Mouse (Mus musculus): Measurements from ENCODE around the gene Dtx1. TPM values are rescaled to one million over a fixed set of nuclear protein-coding genes. Genes with fewer than 3 reads are reported as not detected.

Gene Dtx1
- 10 to 100 TPM; 67.2 to 78.5 TPM for total RNA-seq (2021)

GRCm38 (mm10) chr5:120711827-120712226 is at the start of gene Dtx1:
Gene Dtx1 (minus strand): TSS chr5:120711927.
- no peak for DNase-seq (ENCODE audit: extremely low spot score in 1 of 2, low spot score in 1 of 2)

- no peak for DNase-seq (ENCODE audit: extremely low spot score in 1 of 2, low spot score in 1 of 2)
Observed at GRCm38 (mm10) chr5:120754215-120754614, 42.5 kb upstream of the Dtx1 start.

GRCm38 (mm10) chr5:120752786-120753185 is 41.1 kb upstream of the Dtx1 start:
- DNase-seq (ENCODE audit: extremely low spot score in 1 of 2, low spot score in 1 of 2), result no peak

- DNase-seq (ENCODE audit: extremely low spot score in 1 of 2, low spot score in 1 of 2), result no peak
Observed at GRCm38 (mm10) chr5:120751206-120751605, 39.5 kb upstream of the Dtx1 start.

GRCm38 (mm10) chr5:120749688-120750087 is 38.0 kb upstream of the Dtx1 start, which contains the start of gene Oas2:
Gene Oas2 (minus strand): TSS chr5:120749853.
- no peak for DNase-seq (ENCODE audit: extremely low spot score in 1 of 2, low spot score in 1 of 2)

GRCm38 (mm10) chr5:120746451-120746850 is 34.7 kb upstream of the Dtx1 start:
- DNase-seq (ENCODE audit: extremely low spot score in 1 of 2, low spot score in 1 of 2), result peak; percentile 37 to 74

GRCm38 (mm10) chr5:120742125-120742524 is 30.4 kb upstream of the Dtx1 start:
- peak in 1 of 2 experiments; percentile 32 for DNase-seq (ENCODE audit: extremely low spot score in 1 of 2, low spot score in 1 of 2)

- no peak for DNase-seq (ENCODE audit: extremely low spot score in 1 of 2, low spot score in 1 of 2)
Observed at GRCm38 (mm10) chr5:120734380-120734990, 22.8 kb upstream of the Dtx1 start.

- DNase-seq (ENCODE audit: extremely low spot score in 1 of 2, low spot score in 1 of 2), result no peak
Observed at GRCm38 (mm10) chr5:120733696-120734095, 22.0 kb upstream of the Dtx1 start.

- DNase-seq (ENCODE audit: extremely low spot score in 1 of 2, low spot score in 1 of 2), result no peak
Observed at GRCm38 (mm10) chr5:120732740-120733139, 21.0 kb upstream of the Dtx1 start.

GRCm38 (mm10) chr5:120729319-120729718 is 17.6 kb upstream of the Dtx1 start:
- peak in 1 of 2 experiments; percentile 66 for DNase-seq (ENCODE audit: extremely low spot score in 1 of 2, low spot score in 1 of 2)

GRCm38 (mm10) chr5:120725811-120726455 is 14.2 kb upstream of the Dtx1 start:
- DNase-seq (ENCODE audit: extremely low spot score in 1 of 2, low spot score in 1 of 2), result no peak

GRCm38 (mm10) chr5:120721005-120721404 is 9.3 kb upstream of the Dtx1 start:
- DNase-seq (ENCODE audit: extremely low spot score in 1 of 2, low spot score in 1 of 2), result no peak

GRCm38 (mm10) chr5:120718600-120719378 is 7.1 kb upstream of the Dtx1 start:
- DNase-seq (ENCODE audit: extremely low spot score in 1 of 2, low spot score in 1 of 2), result no peak

- peak in 1 of 2 experiments; percentile 41 for DNase-seq (ENCODE audit: extremely low spot score in 1 of 2, low spot score in 1 of 2)
Observed at GRCm38 (mm10) chr5:120717136-120717535, 5.4 kb upstream of the Dtx1 start.

- DNase-seq (ENCODE audit: extremely low spot score in 1 of 2, low spot score in 1 of 2), result peak; percentile 78 to 95
Observed at GRCm38 (mm10) chr5:120714314-120714713, 2.6 kb upstream of the Dtx1 start.

- DNase-seq (ENCODE audit: extremely low spot score in 1 of 2, low spot score in 1 of 2), result no peak
Observed at GRCm38 (mm10) chr5:120712721-120713120, 994 bp upstream of the Dtx1 start.

- DNase-seq (ENCODE audit: extremely low spot score in 1 of 2, low spot score in 1 of 2), result peak; percentile 73 to 74
Observed at GRCm38 (mm10) chr5:120711416-120711815, 311 bp downstream of the Dtx1 start.

- DNase-seq (ENCODE audit: extremely low spot score in 1 of 2, low spot score in 1 of 2), result peak in 1 of 2 experiments; percentile 39
Observed at GRCm38 (mm10) chr5:120710826-120711248, 890 bp downstream of the Dtx1 start.

- DNase-seq (ENCODE audit: extremely low spot score in 1 of 2, low spot score in 1 of 2), result peak; percentile 34 to 41
Observed at GRCm38 (mm10) chr5:120710161-120710825, 1.4 kb downstream of the Dtx1 start.

GRCm38 (mm10) chr5:120706976-120707375 is 4.8 kb downstream of the Dtx1 start:
- no peak for DNase-seq (ENCODE audit: extremely low spot score in 1 of 2, low spot score in 1 of 2)

Data from layer of hippocampus, postnatal 25 days (tissue).